Mouse (Mus musculus) gastrocnemius, postnatal 25 days (tissue): ENCODE measurements around the gene Tob1. TPM values are rescaled to one million over a fixed set of nuclear protein-coding genes. Genes with fewer than 3 reads are reported as not detected.

Experiments
- DNase-seq: peaks from one replicate; pipeline ENCODE4 v3.0.0; 2022
- total RNA-seq, 2 experiments: library from RNA; stranded (reverse); gene quantifications; 1 replicate in 1 of 2; 2 replicates in 1 of 2; pipeline ENCODE4 v1.2.3; 2021

Tob1 gene
- total RNA-seq, 2 experiments from 2014 or later, result 136 to 169 TPM

DNA sequence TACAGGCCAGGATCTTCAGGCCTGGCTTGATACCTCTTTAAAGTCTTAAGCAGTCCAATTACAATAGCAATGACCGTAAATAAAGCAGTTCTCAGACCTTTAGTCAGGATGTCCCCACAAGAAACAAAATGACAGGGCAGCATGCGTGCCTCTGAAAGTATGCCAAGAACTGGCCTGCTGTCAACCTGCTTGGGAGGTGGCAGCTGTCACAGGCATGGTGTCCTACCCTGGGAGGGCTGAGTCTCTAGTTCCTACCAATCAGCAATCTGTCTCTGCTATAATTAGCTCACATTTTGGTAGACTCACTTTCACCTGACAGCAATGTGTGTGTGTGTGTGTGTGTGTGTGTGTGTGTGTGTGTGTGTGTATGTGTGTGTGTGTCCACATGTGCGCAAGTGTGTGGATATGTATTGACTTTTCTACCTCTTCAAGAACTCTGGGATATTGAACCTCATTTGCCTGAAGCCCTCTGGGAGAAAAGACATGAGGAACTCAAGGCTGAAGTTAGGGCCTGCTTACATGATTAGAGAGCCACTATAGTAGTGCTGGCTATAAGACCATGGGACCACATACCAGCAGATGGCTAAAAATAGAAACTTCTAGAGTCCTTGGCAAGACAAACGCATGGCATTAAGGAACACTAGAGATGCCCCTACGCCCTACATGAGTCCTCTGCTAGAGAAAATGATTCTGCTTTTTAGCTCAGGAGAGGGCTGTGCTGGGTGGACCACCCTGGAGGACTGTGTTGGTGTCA is 18.1 kb downstream of the Tob1 start:
- peak; percentile 80 for DNase-seq

DNA sequence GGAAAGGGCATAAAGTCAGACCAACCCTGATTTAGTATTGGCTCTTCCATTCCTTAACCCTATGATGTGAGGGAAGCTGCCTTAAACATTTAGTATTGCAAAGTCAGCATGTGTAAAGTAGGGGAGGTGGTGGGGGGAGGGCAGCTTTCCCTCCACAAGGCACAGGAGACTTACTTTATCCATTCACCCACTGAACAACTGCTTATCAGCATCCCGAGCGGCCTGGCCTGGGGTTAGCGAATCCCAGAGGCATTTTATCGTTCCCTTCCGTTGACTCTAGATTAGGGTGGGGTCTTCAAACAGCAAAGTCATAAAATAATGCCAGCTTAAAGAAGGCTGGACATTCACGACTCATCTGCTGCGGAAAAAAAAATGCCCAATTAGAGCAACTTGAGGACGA is 19.0 kb downstream of the Tob1 start:
- no peak for DNase-seq

DNA sequence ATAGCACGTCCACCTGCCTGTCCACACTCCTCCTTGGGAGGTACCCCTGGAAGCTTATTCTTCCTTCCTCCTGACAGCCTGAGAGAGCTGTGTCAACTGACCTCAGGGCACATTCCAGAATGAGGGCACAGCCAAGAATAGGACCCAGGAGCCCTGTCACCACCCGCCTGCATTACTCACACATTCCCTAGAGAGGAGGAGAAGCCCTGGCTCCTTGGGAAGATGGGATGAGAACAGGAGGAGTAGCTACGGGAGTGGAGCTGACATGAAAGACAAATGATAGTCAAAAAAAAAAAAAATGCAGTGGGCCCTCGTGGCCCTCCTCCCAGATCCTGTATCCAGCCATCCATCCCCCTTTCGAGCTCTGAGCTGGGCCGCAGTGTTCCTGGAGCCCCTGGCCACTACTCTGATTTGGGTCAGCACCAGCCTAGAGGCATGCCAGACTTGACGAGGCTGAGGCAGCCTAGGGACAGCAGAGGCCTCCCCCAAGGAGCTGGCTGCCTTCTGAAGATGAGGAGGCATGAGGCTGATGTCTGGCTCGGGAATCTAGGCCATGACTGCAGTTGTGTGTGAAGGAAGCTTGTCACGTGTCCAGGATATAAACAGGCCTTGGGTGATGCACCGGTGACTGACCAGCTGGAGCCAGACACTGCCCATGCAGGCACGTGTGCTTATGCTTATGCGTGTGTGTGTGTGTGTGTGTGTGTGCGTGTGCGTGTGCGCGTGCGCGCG is 20.7 kb downstream of the Tob1 start:
- peak; percentile 64 for DNase-seq

DNA sequence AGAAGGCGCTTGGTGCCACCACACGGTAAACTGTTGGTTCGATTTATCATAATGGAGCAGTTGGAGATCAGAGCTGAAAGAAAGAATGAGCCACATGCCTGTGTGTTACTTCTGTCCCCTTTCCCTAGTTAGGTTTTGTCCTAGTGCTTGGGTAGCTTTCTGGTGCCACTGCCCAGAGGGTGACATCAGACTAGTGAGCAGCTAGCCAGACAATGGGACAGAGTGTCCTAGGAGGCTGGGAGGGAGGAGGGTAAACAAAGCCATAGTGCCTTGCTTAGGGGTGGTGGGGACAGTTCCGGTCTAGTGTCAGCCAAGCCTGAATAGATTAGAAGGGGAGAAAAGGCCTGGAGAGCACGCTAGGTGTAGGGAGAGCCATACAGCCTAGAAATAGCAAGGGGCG is 22.2 kb downstream of the Tob1 start:
- DNase-seq, result no peak

DNA sequence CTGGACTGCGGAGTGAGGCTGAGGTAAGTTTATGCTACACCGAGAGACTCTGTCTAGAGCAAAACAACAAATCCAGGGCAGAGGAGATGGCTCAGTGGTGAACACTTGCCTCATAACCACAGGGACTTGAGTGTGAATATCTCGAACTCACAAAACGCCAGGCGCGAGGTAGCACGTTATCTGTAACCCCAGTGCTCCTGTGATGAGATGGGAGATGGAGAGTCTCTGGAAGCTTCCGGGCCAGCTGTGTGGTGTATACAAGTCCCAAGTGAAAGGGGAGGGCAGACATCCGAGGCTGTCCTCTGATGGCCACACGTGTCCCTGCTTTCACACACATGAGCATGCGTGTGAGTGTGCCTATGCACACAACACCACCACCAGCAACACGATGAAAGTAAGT is 23.1 kb downstream of the Tob1 start:
- DNase-seq, result no peak

DNA sequence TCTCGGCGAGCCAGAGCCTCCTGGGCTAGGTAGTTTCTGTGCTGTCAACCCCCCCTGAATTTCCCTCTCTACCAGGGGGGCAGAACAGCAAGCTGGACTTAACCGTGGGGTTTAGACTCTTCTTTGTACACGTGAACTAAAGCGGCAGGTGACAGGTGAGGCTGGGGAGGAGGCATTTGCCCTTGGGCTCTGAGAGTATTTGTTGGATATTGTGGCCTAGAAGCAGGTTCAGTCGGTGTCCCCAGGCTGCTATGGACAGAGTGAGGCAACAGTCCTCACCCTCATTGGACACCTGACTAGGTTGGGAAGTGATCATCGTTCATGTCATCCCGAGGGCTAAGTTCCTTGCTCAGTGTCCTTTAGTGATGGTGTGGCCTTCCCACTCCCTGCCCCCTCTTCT is 23.6 kb downstream of the Tob1 start:
- DNase-seq, result no peak

DNA sequence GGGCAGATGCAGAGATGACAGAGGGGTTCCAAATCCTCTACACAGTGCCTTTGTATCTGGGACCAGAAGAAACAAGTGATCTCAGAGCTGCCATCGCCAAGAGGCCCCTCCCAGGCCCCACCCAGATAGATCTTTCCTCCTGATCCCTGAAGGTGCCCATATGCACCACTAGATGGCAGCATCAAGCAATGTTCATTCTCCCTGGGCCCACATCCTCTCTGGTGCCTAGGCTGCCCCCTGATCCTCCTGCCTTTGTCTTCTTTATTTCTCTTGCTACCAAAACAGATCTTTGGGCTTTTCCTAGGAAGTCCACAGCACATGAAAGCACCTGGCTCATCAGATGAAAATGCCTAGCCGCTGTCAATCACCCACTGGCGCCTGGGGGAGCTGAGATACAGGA is 24.8 kb downstream of the Tob1 start:
- peak; percentile 76 for DNase-seq

DNA sequence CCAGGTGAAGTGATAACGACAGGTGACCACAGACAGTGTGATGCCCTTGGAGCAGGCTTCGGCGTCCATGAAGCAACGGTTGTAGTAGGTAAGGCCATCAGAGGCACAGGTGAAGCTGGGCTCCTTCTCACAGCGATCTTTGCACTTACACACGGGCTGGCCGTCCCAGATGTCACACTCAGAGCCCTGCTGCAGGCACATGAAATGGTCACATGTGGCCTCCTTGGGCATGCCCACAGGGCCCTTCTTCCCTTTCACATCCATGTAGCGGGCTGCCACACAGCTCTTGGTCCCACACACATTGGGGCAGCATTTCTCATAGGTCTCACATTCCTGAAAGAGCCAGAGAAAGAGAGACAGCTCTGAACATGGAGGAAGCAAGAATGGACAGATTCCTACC is 27.5 kb downstream of the Tob1 start:
- no peak for DNase-seq

DNA sequence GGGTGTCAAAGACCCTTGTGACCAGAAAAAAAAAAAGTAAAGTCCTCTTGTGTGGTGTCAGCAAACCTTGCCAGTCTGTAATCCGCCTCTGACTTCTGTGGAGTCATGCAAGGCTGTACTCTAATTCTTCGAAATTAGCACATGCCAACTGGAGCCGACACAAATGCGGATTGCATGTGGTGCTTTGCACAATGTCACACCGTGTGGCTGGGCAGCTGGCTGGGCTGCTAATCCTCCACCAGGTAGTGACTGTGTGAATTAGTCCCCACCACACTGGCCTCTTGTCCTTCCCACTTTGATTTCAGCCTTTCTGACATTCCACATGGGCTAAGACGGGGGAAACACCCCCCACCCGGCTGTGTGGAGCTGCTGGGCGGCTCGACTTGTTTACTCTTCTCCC is 28.5 kb downstream of the Tob1 start:
- DNase-seq, result no peak

DNA sequence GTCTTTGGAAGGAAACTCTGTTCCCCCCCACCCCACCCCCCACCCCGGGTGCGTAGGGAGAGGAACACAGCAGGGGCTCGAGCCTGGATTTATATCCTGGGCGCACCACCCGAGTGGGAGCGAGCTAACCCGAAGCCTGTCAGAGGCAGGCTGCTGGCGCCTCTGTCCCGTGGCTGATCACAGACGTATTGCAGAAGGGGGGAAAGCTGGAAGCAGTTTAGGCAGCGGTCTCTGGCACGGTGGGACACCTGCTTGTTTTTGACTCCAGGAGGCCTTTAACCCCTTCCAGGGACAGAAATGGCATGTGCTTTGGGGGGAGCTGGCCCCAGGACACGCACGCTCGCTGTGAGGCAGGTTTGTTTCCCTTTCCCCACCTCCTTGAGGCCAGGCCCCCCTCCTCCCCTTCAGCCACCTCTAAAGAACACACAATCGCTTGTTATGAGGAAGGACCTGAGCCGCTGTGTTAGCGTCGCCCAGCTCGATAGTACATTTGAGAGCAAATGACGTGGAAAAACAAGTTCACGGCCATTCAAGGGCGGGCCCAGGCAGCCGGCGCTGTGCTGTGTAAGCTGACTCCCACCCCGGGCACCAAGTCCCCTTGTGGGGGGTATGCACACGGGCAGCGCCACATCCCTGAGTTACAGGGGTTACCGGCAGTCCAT is 31.6 kb downstream of the Tob1 start:
- DNase-seq, result peak; percentile 32

DNA sequence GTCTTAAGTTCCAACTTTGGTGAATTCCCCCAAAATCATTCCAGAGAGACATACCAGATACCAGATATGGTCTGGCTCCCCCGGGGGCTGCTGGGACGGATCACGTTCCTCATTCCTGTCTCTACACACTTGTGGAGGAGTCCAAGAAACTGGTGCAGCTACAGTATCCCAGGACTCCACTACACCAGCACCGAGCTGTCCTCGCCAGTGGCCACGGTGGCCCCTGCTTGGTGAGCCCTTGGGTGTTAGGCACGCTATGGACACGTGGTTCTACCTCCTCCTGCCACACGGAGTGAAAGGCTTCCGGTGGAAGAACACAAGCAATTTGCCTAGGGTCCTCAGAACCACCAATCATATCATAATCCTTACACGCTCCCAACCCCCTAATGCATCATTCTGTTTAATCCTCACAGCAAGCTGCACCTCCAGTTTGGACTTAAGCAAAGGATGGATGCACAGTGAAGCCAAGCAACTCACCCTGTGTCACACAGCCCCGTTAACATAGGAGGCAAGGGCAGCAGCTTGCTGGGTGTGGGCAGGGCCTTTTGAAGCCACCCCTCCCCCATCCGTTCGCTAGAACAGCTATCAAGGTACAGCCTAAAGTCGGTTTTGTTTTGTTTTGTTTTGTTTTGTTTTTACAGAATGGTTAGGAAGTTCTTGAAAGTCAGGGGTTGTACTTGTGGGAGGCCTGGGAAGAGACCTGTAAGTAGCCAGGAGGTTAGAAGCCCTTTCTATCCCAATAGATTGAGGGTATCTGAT is 32.3 kb downstream of the Tob1 start:
- DNase-seq, result no peak

DNA sequence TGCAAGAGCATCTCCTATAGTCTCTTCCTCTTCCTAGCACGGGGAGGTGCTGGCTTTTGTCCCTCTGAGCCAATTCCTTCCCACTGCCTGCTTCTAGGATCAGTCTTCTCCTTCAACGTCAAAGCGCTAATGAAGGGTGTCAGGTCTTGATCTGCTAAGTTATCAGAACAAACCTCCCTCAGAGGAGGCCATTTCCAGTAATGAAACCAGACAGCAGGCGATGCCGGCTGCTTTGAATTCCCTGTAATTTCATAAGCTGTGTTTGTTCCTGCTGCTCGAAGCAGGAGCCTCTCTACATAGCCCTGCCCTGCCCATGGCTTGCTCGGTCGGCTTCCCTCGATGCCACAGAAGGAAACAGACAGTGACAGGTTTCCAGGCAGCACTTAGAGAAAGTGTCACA is 33.1 kb downstream of the Tob1 start:
- no peak for DNase-seq

DNA sequence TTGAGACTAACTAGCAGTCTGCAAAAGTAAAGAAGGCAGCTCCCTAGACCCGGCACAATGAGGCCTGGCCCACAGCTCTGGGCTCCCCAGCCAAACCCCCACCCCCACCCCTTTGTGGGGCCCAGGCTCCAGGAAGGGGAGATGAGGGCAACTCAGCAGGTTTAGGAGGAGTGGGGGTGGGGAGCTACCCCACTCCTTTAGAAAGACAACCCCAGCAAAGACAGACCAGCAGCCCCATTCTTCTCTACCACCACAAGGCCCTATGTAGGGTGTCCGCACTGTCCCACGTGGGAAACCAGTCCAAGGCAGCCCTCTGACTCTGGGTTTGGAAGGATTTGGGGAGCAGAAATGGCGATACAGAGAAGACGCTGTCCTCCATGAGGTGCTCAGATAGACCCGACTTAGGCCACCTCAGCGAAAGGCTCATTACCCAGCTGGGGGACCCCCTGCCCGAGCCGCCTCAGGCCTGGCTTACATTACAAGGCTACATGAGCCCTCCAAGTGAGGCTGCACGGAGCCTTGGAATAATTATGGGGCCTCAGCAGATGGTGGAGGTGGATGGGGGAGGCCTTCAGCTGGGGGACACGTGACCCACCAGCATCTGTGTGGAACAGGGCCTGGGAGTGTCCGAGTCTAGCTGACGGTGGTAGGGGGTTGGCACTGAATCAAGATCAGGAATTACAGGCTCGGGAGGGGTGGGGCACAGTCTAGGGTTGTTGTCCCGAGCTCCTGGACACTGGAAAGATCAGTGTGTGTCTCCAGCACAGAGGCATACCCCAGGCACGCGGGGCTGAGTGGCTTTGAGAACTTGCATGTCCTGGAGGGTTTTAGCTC is 34.9 kb downstream of the Tob1 start, which contains the start of gene Wfikkn2:
TSS of gene Wfikkn2 (minus strand) at position 51 of the 834 bp plus-strand sequence.
- DNase-seq, result no peak

DNA sequence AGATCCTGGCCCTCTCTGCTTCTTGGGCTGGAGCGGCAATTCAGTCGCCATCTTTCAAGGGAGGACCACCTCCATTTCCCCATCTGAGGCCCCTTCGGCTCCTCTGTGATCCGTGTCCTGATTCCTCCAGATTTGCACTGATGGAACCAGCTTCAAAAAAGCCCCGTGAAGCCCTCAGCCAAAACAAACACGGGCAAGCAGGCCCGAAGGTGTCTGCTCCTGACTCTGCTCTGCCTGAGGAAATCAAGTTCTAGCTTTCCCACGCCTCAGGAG is 35.5 kb downstream of the Tob1 start:
- DNase-seq, result no peak

DNA sequence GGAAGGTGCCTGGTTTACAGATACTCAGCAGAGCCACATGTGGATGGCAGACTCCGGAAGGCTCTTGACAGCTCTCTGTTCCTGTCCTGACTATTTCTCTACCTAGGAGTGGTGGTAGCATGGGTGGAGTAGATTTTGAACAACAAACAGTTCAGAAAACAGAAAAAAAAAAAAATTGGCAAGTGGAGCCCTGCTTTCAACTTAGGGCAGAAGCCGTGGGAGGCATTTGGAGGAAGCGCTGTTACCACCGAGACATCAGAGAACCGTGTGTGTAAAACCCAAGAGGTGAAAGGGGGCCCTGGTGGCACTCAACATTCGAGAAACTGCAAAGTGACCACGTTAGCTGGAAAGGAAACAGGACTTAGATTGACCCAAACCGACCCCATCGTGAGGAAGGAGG is 41.9 kb downstream of the Tob1 start:
- no peak for DNase-seq

DNA sequence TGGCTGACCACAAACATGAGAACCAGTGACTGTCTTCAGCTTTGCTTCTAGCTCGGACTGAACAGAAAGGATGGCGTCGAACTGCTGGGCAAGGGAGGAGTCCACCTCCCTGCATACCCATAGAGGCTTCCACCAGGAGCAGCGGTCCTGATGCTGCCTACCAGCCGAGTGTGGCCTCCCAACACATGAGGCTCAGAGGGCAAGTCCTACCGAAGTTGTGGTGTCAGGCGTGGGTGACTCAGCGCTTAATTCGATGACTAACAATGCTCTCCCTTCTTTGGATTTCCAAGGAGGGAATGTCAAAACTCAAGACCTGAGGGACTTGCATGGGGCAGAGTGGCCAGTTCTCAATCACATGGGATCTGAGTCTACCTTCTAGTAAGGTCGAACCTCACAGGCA is 42.4 kb downstream of the Tob1 start:
- no peak for DNase-seq

DNA sequence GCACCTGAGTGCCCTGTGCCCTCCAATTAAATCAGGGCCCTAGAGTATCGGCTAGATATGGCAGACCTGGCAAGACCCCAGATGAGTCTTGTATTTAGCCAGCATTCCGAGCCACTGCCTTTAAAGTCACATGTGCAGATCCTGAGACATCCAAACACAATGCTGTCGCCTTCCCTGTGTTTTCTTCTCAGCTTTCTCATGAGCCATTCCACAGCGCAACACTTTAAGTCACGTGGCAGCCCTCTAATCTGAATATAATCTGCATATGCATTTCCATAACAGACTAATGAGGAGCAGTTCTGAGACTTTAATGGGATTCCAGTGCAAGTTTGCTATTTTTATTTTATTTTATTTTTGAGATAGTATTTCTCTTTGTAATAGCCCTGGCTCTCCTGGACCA is 44.5 kb downstream of the Tob1 start:
- no peak for DNase-seq

DNA sequence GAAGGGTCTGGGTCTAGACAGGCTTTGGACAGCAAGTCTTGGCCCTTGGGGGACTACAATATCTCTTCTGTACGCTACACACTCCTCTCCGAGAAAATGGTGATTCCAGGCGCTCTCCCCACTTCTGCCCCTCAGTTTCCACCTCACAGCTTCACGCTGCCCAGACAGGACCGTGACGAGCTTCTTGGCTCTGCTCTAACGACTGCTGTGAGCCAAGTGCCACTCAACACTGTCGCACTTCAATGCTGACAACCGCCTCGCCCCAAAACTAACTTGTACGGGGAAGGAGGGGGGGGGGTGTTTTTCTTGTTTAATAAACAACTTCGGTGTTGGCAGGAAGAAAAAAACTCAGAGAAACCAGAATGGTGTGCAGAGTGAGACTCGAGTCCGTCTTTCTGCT is 46.7 kb downstream of the Tob1 start:
- no peak for DNase-seq

DNA sequence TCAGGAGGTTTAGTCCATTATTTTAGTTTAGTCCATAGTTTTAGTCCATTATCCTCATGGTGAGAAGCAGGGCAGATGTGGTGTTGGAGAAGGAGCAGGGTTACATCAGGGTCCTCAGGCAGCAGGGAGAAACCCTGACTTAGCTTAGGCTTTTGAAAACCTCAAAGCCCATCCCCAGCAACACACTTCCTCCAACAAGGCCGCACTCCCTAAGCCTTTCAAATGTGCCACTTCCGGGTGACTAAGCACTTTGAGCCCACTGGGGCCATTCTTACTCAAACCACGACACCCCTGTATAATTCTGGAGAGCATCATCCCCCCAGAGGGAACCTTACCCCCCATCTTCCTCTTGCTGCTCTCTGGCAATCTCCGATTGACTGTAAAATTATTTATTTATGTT is 48.6 kb downstream of the Tob1 start:
- no peak for DNase-seq

DNA sequence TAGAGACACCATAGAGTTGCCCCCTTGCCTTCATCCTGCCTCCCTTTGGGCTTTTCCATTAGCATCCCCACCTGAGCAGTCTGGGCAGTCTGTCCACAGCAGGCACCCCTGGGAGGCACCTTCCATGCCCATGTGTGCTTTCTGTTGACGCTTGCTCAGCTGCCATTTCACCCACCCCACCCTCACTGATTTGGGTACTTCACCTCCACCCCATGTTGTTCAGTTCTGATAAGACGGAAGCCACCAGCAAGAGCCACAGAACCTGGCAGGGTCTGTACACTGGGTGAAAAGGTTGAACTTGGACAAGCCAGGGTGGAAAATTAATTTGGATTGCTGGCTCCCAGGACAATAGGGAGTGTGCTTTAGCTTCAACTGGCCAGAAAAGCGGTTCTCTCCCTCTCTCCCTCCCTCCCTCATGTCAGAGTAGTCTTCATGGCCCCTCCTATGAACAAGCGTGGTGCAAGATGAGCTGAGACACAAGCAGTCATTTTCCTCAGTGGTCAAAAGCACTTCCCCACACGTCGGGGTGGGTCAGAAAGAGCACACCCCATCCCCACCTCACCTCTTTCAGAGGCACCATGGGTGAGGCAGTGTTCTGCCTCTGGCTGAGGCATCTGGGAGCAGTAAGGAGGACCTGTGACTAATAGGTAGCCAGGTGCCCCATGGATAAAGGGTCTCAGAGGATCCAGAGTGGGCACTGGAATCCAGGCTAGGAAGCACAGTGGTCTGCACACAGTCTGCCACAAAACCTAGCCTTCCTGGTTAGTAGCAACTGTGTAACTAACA is 50.5 kb downstream of the Tob1 start:
- no peak for DNase-seq
